Mouse (Mus musculus) right cerebral cortex, postnatal 10 days (tissue): ENCODE measurements around the gene Nsmce1.
"Not testable (repeated sequence)": the region's sequence is repeated elsewhere in the genome, so short reads cannot be mapped to it uniquely, and the experiment has no call there.

Source experiments
- DNase-seq, 2 experiments: peaks; one replicate each; pipeline ENCODE4 v3.0.0; 2021; ENCODE audit warnings: low spot score in 2 of 2

Gene Nsmce1

DNA sequence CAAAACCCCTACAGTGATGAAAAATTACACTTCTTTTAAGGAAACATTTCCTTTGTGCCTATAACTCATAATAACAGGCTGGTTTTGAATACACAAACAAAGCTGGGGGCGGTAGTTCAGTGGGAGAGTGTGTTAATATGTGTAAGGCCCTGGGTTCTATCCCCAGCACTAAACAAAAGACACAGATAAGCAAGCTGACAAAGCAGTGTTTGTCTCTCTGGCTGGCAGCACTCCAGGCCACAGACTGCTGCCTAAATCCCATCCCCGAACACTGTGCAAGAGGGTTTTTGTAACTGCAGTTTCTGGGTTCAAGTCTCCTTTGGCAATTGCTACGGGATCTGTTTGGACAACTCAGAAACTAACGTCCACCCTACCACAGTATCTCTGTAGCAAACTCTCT is 49.1 kb downstream of the Nsmce1 start:
- no peak for DNase-seq

DNA sequence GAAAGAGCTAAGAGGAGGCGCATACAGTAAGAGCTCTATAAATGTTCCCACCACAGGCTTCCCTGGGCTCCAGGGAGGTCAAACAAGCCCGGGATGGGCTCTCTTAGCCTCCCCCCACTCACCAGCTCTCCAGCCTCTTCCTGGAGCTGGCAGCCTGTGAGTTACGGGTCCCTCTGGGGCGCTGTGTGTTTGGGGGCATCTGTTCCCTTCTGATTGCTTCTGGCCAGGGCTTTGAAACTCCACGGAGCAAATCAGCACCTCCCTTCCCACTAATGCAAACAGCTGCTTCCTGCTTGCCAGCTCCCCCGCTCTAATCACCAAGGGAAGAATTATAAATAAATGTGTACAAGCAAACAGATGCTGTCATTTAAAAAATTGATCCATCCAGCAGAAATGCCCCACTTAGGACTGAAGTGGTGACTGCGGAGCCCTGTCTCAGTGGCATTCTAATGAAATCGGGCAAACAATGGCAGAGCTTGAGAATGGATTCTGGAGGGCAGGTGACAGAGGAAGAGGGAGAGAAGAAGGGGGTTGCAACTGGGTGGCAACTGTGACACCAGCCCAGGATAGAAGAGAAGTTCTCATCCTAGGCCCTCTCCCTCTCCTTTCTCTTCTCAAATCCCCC is 56.6 kb downstream of the Nsmce1 start:
- DNase-seq: no peak

DNA sequence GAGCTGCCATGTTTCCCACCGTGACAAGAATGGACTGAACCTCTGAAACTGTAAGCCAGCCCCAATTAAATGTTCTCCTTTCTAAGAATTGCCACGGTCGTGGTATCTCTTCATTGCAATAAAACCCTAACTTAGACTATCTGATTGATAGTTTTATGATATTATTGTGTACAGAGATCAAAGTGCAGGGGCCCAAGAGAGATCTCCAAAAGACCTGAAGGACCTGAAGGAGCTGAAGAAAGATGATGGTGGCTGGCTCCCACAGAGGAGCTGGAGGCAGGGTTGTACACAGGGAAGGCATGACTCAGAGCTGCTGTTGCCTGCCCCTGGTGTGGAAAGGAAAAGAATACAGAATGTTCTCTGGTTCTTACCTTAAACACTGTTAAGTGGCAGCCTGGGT is 57.5 kb downstream of the Nsmce1 start:
- no peak for DNase-seq

DNA sequence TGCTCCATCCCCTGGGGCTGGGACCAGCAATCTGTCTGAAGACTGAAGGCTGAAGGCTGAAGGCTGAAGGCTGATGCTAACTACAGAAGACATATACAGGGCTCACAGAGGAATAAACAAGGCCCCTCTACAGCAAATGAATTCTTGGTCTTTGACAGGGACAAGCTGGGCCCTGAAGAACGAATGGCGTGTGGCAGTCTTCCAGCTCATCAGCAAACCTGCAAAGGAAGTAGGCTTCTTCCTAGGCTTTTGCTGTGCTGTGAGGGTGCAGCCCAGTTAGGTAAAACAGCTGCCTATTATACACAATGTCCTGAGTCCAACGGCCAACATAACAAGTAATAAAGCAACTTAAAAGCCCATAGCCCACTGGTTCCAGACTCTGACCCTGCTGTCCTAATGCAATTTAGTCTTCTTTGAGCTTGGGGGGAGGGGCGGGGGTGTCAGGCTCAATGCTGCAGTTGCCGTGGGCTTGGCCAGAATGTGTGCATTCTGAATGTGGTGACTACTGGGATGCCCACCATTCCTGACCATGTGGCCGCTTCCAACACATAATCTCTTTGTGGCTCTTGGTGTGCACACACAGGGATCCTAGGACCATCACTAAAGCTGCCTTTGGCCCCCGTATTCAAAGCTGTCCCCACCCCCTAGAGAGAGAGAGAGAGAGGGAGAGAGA is 61.1 kb downstream of the Nsmce1 start:
- no peak for DNase-seq

DNA sequence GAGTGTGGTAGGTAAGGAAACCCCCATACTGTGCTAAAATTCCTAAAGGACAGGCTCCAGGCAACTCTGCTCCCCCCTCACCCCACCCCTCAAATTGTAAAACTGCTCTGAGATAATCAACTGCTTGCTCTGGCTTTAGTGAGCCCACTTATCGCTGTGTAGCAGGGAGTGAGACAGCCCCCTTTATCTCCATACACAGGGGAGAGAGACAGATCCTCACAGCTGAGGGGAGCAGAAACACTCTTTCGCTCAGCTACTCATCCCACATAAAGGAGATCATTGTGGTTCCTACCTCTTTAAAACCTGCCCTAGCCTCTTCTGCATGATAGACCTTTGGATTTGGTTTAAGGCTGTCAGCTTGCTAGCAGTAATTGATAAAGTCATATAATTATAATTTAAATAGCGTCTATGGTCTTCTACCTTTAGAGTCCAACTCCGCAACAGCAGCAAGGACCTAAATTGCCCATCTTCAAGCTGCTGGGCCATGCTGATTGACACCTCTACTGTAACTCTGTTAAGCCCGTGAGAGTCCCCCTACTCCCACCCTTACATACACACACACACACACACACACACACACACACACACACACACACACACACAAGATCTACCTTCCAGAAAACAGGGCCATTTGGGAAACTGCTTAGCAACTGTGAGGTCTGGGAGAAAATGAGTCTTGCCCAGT is 62.4 kb downstream of the Nsmce1 start:
- DNase-seq: not testable (repeated sequence)

DNA sequence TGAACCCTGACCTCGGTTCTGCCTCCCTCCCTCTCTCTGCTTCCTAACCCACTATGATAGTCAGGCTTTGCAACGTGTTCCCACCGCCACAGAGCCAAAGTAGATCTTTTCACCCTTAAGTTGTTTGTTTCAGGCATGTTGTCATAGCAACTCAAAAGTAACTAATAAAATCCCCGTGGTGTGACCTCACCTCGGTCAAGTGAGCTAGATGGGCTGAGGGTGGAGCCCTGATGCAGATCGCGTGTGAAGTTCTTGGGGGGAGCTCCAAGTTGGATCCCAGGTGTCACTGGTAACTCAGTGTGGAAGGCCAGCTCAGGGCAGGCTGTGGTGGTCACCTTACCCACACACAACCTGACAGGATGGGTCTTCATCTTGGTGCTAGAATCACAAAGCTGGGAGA is 63.0 kb downstream of the Nsmce1 start:
- DNase-seq: no peak

DNA sequence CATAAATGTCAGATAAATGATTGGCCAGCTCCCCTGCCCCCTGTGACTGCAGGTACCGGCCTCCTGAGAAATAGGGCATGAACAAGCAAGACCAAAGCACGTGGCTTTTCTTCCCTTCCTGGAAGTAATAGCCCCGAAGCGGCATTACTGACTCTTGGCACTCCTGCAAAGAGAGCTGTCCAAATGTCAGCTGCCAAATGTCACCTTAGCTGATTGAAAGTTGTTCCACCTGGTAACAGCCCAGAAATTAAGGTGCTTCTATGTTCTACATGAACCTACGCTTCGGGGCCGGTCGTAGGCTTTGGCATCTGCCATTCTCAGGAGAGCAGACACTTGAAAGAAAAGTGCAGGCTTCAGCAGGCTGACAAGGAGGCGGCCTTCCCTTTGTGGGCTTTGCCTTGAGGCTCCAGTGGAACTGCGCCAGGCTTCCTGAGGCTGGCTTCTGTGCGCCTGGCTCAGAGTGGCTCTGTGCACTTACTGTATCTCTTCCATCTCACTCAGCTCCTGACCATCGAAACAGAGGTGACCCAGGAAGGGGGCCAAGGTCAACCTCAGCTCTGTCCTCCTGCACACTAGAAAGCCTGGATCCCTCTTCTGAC is 63.8 kb downstream of the Nsmce1 start:
- DNase-seq: no peak

DNA sequence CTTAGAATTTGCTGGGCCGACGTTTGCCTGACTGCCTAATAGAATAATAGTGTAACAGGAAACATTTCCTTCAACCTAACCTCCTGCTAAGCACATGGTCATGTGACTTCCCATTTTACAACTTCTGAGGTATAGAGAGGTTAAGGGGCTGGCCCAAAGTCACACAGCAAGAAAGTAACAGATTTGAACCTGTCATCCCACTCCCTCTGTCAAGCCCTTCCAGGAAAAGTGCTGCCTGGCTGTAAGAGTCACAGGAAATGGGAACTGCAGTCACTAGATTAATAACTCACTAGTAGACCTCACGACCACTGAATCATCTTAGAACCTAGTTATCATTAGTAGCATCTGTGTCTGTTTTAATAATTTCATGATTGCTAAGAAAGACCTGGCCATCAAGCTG is 68.3 kb downstream of the Nsmce1 start:
- DNase-seq: no peak

DNA sequence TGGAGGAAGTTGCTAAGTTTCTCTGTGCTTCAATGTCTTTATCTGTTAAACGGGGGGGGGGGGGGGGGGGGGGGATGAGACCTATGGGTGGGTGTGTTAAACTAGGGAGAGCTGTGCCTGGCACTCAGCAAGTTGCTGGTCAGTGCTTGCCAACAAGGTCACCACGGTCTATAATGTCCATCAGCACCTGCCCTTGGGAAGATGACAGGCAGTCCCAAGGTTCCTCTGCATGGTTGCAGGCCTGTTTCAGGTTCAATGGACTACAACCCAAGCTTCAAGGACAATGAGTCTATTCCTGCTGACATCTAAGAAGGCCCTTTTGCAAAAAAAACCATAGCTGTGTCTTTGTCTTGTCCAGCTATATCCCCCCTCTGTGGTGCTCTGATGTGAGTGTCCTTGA is 69.5 kb downstream of the Nsmce1 start:
- DNase-seq: no peak

DNA sequence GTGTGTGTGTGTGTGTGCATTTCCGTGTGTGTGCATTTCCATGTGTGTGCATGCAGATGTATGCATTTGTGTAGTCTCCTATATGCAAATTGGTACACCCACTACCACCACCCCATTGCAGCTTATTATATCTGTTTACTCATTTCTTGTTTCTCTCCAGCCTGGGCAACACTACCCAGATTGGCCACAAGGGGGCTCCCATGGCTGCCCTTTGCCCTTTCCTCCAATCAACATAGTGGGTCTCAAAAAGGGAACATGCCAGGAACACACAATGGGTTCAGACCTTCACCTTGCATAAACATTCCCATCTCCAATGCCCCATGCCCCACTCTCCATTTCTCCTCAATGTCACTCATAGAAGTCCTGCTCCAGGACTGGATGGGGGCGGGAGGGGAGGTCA is 71.2 kb downstream of the Nsmce1 start:
- DNase-seq: no peak

DNA sequence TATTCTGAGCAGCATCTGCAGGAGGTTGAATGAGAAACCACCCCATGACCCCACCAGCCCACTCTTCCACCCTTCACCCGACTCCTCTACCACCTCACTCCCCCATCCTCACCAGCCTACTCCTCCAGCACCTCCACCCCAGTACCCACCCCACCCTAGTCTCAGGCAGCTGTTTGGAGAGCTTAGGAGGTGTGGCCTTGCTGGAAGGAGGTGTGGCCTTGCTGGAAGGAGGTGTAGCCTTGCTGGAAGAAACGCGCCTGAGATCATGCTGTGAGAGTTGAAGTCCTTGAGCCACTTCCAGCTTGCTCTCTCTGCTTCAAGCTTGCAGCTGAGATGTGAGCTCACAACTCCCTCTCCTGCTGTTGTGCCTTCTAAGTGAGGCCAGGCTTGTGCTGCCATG is 73.0 kb downstream of the Nsmce1 start:
- no peak for DNase-seq
